Mouse (Mus musculus) frontal cortex, adult (tissue): ENCODE data around the gene D17Wsu92e.

Experiments
- ATAC-seq: cut with Nextera tagmentation; 2 replicates; pipeline ENCODE4 v1.9.2; 2017; ENCODE audit warnings: mild to moderate bottlenecking, moderate library complexity, mixed read lengths; ENCODE audit not compliant: low TSS enrichment

Gene D17Wsu92e

DNA sequence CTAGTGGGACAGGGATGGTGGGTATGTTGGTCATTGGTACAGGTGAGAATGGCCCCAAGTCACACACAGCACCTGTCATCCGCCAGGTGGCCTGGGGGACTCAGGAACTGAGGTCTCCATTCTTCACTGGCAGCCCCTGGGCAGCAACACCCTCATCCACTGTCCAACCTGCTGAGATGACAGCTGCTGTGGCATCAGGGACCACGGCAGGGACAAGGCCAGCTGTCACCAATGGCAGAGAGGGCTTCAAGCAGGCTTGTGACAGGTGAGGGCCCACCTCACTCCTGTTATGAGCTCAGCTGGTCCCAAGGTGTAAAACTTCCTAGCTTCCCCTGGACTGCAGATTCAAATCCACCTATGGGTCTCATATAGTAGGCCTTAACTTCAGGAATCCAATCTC lies 72.3 kb downstream of the D17Wsu92e start:
- no peak for ATAC-seq

DNA sequence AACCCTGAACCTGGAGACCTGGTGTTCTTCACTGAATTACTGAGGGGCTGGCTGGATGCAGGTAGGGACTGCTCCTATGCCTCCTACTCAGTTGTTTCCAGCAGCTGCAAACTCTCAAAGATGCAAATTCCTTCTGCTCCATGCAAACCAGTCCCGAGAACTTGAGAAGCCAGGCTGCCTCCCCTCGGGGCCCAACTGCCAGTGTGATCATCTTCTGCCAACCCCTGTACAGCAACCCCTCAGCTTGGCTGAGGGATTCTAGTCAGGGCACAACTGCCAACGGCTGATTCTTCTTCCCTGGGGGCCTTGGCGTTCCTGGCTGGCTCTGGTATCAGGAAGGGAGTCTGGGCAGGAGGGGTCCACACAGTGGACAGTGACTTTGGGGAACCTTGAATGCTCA lies 74.0 kb downstream of the D17Wsu92e start:
- no peak for ATAC-seq

DNA sequence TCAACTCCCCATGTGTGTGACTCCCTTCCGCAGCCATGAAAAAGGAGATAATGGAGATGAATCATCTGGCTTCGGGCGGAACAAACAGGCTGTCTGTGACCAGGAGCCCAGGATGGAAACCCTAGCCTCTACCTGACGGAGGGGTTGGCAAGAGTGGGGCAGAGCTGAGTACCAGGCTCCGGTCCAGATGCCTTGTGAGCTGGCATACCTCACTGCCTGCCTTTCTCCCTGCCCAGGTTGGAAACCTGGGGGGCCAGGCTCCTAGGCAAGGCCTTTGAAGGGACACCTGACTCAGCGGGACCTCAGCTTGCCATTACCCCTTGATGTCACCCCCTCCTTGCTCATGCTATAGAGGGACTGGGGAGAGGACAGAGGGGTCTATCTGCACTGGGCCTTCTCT lies 79.5 kb downstream of the D17Wsu92e start:
- ATAC-seq, result no peak

DNA sequence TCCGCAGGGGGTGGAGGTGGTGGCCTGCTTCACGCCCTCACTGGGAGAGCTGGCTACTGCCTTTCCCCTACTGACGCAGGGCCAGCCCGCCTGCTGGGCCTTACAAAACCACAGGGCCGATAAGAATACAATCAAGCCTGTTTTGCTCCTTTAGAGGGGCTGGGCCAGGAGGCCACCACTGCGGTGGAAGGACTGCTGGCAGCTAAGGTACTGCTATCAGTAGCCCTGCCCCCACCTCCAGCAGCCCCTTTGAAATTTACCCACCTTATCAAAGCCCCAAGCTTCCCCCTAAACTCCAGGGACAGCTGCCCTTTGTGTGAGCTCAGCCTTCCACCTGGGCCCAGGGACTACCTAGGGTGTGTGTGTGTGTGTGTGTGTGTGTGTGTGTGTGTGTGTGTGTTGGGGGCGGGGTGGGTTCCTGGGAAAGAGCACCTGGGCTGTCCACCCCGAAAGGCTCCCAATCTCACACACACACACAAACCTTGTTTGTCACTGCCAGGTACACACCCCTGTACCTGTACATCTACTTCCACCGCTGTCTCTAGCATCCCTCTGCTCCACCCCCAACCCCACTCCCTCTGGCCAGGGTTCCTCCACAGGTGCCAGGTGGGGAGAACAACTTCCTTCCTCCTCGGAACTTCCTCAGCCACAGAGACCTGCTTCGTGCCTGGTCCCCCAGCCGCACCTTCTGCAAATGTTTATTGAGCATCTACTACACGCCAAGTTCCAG lies 85.9 kb downstream of the D17Wsu92e start:
- no peak for ATAC-seq

DNA sequence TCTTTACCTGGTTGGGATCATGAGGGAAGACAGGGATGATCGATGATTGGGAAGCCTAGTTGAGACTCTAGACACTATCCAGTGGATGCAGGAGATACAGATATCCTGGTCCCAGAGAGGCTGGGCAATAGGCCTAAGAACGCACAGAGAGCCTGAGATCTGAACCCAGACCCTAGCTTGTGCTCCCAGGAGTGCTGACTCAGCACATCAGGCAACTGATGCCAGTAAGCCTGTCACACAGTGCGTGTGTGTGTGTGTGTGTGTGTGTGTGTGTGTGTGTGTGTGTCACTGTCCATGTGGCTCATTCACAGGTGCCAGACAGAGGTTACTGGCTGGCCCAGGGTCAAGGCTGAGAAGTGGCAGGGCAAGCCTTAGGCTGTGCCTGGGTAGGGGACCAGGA lies 87.8 kb downstream of the D17Wsu92e start:
- no peak for ATAC-seq

DNA sequence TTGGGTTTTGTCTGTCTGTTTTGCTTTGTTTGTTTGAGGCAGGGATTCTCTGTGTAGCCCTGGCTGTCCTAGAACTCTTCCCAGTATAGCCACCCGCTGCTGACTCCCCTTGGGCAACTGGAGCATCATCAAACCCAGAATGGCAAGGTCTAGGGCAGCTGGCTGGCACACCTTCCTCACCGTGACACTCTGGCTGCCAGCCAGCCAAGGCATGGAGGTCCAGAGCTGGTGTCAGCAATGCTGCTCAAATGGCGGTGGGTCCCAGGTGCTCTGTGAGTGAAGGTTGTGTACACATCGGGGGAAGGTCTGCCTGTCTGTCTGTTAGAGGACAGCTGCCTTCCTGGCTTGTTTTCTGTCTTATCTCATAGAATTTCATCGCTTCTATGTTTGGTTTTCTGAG lies 88.3 kb downstream of the D17Wsu92e start:
- no peak for ATAC-seq

DNA sequence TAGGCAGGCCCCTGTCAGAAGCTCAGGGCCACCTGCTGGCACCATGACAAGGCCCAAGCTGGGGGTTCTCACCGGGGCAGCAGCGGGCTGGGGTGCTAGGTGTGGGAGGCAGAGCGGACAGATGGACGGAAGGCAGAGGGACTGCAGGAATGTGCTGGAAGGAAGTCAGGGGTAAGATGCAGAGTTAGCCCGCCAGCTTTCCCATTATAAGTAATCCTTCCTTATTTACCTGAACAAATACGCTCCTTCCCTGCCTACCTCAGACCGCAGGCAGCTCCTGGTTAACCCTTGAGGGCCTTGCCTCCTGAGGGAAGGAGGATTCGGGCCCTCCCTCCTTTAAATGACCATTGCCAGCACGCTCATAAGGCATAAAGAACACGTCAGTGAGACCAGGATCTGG lies 91.7 kb downstream of the D17Wsu92e start, which contains the start of gene Spdef:
Spdef (minus strand) TSS at position 186 of the 400 bp plus-strand sequence.
- ATAC-seq, result no peak

DNA sequence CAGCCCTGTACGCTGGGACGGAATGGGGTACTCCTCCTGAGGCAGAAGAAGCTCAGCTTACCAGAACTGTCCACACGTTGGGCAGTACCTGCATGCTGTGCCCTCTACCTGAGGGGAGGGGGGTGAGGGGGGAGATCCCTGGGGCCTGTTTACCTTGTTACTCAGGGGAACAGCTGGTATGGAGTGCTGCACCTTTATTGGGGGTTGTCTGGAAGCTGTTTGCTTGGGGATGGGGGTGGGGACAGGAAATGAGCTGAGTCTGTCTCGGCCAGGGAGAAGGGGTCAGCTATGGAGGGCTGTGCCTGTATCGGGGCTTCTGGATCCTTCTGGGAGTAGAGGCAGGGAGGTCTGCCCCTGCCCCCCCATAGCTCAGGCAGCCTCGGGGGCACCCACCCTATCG lies 93.9 kb downstream of the D17Wsu92e start:
- ATAC-seq, result no peak

DNA sequence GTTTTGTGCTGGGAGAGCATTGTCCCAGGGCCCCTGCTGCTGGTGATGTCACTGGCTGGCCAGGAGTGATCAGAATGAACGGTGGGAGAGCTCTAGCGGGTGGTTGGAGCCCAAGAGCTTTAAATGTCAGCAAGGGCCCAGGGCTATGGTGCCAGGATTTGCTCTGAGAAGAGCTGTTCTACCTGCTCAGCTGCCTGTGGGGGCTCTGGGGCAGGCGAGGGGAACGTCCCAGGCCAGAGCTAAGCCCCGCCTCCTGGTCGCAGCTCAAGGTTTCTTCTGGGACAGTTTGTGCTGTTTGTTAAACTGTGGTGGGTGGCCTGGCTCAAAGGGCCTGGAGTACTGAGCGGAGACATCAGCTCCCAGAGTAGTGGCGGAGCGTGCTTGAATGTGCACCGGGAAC lies 95.0 kb downstream of the D17Wsu92e start:
- ATAC-seq, result peak; percentile 31; the same call in 1 of the 2 replicates

DNA sequence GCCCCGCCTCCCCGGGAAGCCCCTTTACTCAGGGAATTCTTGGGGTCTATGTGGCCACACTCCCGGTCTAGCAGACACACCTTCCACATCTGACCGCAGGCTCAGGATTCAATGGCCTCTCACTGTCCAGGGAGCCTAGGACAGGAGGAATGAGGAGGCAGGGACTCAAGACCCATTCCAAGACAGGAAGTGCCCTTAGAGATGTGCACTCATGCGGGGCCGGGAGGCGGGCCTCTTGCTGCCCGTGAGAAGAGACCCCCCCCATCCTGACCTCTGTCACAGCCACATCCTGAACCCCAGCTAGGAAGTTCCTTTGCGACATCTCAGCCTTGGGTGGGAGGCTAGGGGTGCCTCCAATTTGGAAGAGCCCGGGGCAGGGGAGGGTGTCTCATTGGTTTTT lies 95.4 kb downstream of the D17Wsu92e start:
- ATAC-seq, result no peak

DNA sequence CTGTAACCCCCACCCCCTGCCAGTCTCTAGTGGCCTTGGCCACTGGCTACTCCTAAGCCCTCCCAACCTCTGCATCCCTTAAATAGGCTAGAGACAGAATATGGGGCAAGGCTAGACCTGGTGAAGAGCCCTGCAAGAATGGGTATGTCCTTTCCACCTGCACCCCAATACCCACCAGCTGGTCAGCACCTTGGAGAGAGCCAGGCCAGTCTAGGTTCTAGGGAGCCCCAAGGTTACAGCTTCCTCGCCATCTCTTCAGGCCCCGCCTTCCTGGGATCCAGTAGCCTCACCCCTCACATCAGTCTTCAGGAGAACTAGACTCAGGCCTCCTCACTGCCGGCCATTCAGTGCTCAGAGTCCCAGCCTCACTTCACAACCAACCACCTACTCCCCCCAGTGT lies 96.1 kb downstream of the D17Wsu92e start:
- no peak for ATAC-seq

DNA sequence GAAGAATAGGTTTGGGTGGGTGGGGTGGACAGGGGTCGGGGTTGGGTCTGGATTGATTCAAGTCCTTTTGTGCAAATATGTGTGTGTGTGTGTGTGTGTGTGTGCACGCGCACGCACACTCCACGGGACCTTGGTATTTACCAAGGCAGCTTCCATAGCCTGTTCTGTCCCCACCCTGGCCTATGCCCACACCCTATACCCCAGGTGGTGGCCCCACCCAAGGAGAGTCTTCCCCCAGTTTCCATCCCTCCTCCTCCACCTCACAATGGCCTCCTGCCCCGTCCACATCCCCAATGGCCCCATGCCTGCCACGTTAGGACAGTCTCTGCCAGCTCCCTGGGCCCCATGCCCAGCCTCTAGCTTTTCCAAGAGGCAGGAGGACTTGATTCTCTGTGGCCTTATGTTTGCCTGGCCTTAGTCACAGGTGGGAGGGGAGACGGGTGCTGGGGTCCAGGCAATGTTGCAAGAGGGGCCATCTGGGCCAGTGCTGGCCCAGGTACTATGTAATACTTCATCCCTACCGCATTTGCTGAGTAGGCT lies 99.3 kb downstream of the D17Wsu92e start:
- no peak for ATAC-seq

DNA sequence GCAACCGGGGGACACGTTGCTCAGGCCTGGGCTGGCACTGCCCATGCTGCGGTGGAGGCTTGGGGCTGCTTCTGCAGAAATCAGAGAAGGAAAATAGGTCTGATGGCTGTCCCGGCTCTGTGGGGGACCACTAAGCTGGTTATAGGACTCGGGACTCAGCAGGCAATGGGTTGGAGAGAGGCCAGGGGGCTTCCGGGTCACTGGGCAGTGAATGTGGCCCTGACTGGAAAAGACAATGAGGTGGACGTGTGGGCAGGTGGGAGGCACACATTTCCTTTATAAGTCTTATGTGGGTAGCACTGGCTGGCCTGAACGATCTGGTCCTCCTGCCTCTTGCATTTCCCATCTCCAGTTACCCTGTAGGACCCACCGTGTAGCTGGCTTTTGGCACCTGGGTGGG lies 100.1 kb downstream of the D17Wsu92e start:
- ATAC-seq, result no peak

DNA sequence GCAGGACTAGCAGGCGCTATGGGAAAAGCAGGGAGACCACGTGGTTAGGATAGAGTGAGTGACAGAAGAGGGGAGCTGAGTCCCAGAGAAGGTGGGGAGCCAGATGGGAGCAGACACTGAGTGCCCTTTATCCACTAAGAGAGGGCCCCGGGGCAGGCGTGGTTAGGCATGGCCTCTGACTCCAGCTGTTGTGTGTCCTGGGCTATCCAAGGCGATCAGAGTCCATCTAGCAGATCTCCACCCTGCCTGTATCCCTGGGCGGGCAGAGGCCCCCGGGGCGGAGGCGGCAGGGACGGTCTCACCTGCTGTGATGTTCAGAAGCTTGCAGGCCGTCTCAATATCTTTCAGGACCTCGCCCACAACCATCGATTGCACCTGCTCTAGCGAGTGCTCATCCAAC lies 100.8 kb downstream of the D17Wsu92e start:
- no peak for ATAC-seq

DNA sequence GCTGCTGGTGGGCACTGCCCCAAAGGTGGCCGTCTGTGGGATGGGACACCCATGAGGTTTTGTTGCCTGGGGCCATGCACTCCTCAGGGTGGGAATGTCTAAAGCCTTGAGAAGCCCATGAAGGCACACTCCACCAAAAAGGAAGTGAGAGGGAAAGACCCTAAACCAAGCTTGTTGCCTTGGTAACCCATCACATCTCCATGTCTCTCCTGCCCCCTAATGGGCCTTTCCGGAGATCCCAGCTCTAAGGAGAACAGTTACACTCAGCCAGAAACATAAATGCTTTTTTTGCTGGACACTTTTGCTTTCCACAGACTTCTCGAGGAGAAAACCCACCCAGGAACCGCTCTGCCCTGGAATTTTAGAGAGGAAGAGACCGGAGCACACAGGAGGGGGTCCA lies 102.2 kb downstream of the D17Wsu92e start:
- ATAC-seq, result no peak

DNA sequence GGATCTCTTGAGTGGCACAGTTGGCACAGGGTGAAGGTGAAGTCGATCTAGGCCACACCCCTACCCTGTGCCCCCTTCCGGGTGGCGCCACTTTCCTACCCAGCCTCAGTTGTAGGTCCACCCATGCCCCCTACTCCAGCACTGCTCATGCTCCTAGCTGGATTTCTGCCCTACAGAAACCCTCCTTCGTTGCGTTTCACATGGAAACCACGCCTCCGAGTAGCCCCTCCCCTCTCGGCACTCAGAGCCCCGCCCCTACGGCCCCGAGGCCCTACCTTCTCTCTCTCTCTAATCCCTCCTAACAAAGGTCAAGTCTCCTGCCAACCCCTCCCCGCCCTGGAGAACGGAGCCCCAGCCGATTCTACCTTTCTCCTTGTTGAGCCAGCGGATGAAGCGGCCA lies 103.6 kb downstream of the D17Wsu92e start:
- no peak for ATAC-seq

DNA sequence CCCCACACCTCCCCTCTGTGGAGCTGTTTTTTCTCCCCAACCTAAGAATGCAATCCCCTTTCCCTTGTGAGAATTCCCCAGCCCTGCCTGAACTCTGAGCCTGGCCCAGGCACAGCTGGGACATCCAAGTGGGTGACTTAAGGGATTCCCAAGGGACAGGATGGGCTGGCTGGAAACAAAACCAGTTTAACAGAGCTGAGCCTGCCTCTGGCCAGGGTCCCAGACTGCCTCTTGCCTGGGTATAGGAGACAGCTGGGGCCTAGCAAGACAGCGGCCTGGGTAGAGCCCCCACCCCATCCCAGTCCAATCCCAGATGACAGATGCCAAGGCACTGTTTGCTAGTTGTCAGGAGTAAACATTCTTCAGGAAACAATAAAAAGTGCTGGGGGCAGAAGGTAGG lies 107.6 kb downstream of the D17Wsu92e start:
- no peak for ATAC-seq

DNA sequence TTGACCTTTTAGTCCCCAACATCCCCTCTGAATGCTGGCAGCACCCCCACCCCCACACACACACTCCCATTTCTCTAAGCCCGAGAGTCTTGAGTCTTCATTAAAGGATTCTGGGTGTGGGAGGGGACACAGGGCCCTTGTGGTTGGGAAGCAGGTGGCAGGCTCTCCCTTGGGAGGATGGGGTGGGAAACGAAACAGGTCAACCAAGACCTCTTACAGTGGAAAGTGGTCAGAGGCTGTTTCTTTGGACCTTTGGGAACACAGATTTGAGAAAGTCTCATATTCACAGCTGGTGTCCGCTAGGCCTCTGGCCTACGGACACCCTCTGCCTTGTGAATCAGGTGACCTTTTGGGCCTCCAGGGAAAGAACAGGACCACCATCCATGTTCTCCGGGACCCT lies 110.8 kb downstream of the D17Wsu92e start:
- ATAC-seq, result no peak

DNA sequence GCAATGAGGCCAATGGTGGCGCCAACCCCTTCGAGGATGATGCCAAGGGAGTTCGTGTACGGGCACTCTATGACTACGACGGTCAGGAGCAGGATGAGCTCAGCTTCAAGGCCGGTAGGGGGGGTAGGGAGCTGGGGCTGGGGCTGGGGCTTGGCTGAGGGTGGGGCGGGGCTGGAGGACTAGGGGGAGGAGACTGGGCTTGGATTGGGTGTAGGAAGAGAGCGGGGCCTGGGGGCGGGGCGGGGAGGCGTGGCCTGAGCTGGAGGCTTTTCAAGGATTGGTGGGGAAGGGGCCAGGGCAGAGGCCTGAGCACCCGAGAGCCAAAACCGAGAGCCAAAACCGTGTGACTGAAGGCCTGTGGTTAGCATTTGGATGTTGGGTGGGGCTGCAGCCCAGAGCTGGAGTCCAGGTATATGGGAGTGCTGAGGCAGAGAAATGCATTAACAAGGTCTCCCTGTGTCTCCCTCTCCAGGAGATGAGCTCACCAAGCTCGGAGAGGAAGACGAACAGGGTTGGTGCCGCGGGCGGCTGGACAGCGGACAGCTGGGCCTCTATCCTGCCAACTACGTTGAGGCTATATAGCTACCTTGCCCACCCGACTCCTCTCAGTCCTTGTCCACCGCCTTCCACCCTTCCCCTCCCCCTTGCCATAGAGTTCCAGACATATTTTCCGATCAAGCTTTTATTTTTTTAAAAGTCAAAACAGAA lies 112.3 kb downstream of the D17Wsu92e start:
- ATAC-seq, result peak; percentile 16

DNA sequence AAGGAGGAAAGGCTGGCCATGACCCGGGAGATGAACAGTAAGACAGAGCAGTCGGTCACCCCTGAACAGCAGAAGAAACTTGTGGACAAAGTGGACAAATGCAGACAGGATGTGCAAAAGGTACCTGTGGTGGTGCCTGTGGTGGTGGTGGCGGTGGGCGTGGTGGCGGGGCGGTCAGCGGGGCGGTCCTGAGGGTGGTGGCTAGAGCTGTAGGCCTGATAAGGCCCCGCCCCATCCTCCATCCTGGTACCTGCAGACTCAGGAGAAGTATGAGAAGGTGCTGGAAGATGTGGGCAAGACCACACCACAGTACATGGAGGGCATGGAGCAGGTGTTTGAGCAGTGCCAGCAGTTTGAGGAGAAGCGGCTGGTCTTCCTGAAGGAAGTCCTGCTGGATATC lies 114.8 kb downstream of the D17Wsu92e start:
- ATAC-seq, result no peak

DNA sequence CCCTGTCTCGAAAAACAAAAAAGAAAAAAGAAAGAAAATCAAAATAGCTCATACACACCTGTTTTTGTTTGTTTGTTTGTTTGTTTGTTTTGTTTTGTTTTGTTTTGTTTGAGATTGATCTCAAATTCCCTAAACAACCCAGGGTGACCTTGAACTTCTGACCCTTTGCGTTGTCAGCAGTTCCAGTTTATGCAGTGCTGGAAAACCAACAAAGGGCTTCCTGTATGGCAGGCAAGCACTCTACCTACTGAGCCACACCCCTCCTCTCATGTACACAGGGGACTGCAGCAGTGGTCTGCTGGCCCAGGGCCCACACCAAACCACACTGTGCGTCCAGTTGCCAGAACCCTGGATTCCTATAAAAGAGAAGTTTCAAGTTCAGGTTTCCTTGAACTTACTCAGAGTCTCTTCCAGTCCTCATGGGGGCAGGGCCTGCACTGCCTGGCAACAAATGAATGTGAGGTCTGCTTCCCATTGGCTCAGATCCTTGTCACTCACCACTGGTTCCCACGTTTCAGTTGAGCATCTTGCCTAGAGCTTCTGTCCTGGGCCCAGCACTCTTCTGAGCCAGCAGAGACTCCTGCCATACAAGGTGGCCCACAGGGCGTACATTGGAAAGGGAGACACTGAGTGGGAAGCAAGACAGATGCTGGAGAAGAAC lies 116.4 kb downstream of the D17Wsu92e start:
- ATAC-seq, result no peak

DNA sequence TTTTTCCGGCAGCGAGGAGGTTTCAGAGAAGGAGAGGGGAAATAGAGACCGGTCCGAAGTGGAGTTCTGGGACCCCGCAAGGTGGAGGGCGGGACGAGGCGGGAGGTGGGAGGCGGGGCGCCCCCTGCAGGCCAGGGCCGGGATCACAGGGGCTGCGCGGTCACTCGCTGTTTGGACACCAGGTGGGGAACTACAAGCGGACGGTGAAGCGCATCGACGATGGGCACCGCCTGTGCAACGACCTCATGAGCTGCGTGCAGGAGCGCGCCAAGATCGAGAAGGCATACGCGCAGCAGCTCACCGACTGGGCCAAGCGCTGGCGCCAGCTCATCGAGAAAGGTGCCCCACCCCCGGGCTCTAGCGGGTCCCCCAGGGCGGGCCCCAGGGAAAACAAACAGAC lies 117.9 kb downstream of the D17Wsu92e start:
- ATAC-seq, result no peak

DNA sequence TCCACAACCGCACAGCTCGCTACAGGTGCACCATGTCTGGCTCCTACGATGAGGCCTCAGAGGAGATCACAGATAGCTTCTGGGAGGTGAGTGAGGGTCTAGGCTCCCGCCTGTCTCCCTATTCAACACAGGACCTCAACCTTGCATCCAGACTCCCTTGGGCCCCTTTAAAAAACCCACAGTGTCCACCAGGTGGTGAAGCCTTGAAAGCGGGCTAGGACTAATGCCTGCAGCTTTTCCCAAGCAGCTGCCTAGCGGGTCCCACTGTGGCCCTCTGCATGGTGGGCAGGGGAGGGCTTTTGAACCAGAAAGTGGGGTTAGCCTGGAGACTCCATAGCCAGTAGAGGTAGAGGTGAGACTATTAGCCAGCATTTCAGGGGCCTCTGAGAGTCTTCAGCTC lies 118.6 kb downstream of the D17Wsu92e start:
- ATAC-seq, result peak; percentile 10; the same call in 1 of the 2 replicates
